ENCODE assay signal across 8 mouse cellular contexts in genomic region chr1:131086907-131087306, GRCm38 (mm10). TPM values are rescaled to one million over a fixed set of nuclear protein-coding genes. Genes with fewer than 3 reads are reported as not detected.
DNase-seq lines count a peak whose midpoint lies in the region; ATAC-seq and TF ChIP-seq lines count a peak whose summit lies in the region.

No protein-coding gene starts in this region.

- H3K9me3 ChIP-seq in lung, postnatal 0 days (ENCODE audit: low read length) = no peaks in the 10 kb centered on the region
- no peaks in the 10 kb centered on the region for H3K9me3 ChIP-seq in stomach, embryonic 15.5 days

- TF ChIP-seq EP300 in lung, postnatal 0 days (IDR thresholded peaks at IDR 0.05) = no peak

- H3K4me1 ChIP-seq in lung, postnatal 0 days (ENCODE audit: insufficient read depth, low read depth, low read length) = peaks cover 85% of the 10 kb centered on the region
- H3K4me1 ChIP-seq in stomach, embryonic 15.5 days = peaks cover 78% of the 10 kb centered on the region

- no peaks in the 10 kb centered on the region for H3K27me3 ChIP-seq in lung, postnatal 0 days (replicated peaks; ENCODE audit: insufficient read depth, low read length)
- no peaks in the 10 kb centered on the region for H3K27me3 ChIP-seq in stomach, embryonic 15.5 days (replicated peaks)

- peak overlapping the region; percentile 62 for H3K27ac ChIP-seq in lung, postnatal 0 days (ENCODE audit: low read length)
- peak overlapping the region; percentile 59 for H3K27ac ChIP-seq in stomach, embryonic 15.5 days

- H3K9ac ChIP-seq in lung, postnatal 0 days (replicated peaks; ENCODE audit: low read depth) = no peak overlapping the region
- H3K9ac ChIP-seq in stomach, embryonic 15.5 days = no peak overlapping the region

- no peak overlapping the region for H3K4me2 ChIP-seq in lung, postnatal 0 days (replicated peaks; ENCODE audit: low read depth, low read length)
- no peak overlapping the region for H3K4me2 ChIP-seq in stomach, embryonic 15.5 days

- WGBS in lung, postnatal 0 days = 25% methylated on average over 7 of the region's 7 CpGs
- 40% methylated on average over 7 of the region's 7 CpGs for WGBS in stomach, embryonic 15.5 days

- no peak overlapping the region for H3K4me3 ChIP-seq in lung, postnatal 0 days (ENCODE audit: low read depth, low read length)
- no peak overlapping the region for H3K4me3 ChIP-seq in stomach, embryonic 15.5 days (replicated peaks)

- no peak for TF ChIP-seq CTCF in brain, embryonic 14.5 days (IDR thresholded peaks at IDR 0.05; ENCODE audit: borderline replicate concordance, extremely low read depth, insufficient read depth, insufficient read length)
- no peak for TF ChIP-seq CTCF in lung, postnatal 0 days (IDR thresholded peaks at IDR 0.05)

- DNase-seq in cerebellum, postnatal 10 days = peak; percentile 48 to 72
- DNase-seq in cerebellum, adult 9-11 months = no peak
- peak; percentile 38 for DNase-seq in brain, embryonic 14.5 days (ENCODE audit: low read depth)
- DNase-seq in heart, postnatal 4 days = peak; percentile 55
- DNase-seq in lung, postnatal 0 days (ENCODE audit: low spot score) = peak; percentile 88
- DNase-seq in ovary, postnatal 10 days (ENCODE audit: low spot score) = no peak
- DNase-seq in thymus, postnatal 36 days = no peak

- peak; percentile 19 for ATAC-seq in lung, postnatal 0 days
- ATAC-seq in stomach, embryonic 15.5 days (ENCODE audit: insufficient read depth, low FRiP score, low read depth) = no peak

- H3K36me3 ChIP-seq in lung, postnatal 0 days (ENCODE audit: insufficient read depth, low read length) = no peaks in the 10 kb centered on the region
- H3K36me3 ChIP-seq in stomach, embryonic 15.5 days = no peaks in the 10 kb centered on the region

- TF ChIP-seq POLR2A in brain, embryonic 14.5 days (IDR thresholded peaks at IDR 0.05; ENCODE audit: borderline replicate concordance, extremely low read depth, insufficient read depth, insufficient read length, poor library complexity, severe bottlenecking) = no peak

RNA-seq across cellular contexts. Expression of gene Mapkapk2, which starts 10.7 kb away (rescaled TPM):
- polyA plus RNA-seq in brain, embryonic 14.5 days (2012; rRNA removed) = 50.5 and 52.9 TPM in 2 replicates
- 100 to 1,000 TPM; 206 to 226 TPM for total RNA-seq in heart, postnatal 4 days (2021)
- 62.4 and 65.0 TPM in 2 replicates for polyA plus RNA-seq in lung, postnatal 0 days (2015; fragmentation: Nextera tagmentation; extraction: Ambion mirVana)
- polyA plus RNA-seq in stomach, embryonic 15.5 days (2015; fragmentation: Nextera tagmentation; extraction: Ambion mirVana) = 45.8 and 49.5 TPM in 2 replicates

RNA-seq across cellular contexts. Expression of gene Dyrk3, which starts 51.2 kb away (rescaled TPM):
- polyA plus RNA-seq in brain, embryonic 14.5 days (2012; rRNA removed) = 12.7 and 13.6 TPM in 2 replicates
- total RNA-seq in heart, postnatal 4 days (2021) = 1 to 10 TPM; 1.2 to 1.7 TPM
- polyA plus RNA-seq in lung, postnatal 0 days (2015; fragmentation: Nextera tagmentation; extraction: Ambion mirVana) = 3.4 and 4.7 TPM in 2 replicates
- 4.7 and 5.4 TPM in 2 replicates for polyA plus RNA-seq in stomach, embryonic 15.5 days (2015; fragmentation: Nextera tagmentation; extraction: Ambion mirVana)

Comparison
In these comparisons a context has a peak if more than half of its experiments do, and no peak if none do; other contexts are left out.
1. DNase-seq: peak in cerebellum, postnatal 10 days (2 of 2), brain, embryonic 14.5 days (single experiment), heart, postnatal 4 days (single experiment) and lung, postnatal 0 days (single experiment); none in cerebellum, adult 9-11 months (single experiment), ovary, postnatal 10 days (single experiment) and thymus, postnatal 36 days (0 of 2).